9 mouse cellular contexts compared by ENCODE assay signal in genomic region chr11:74653385-74653784, GRCm38 (mm10). TPM values are rescaled to one million over a fixed set of nuclear protein-coding genes. Genes with fewer than 3 reads are reported as not detected.
A peak's percentile ranks its signal among the peaks of the same experiment; 100 is the strongest.
DNase-seq lines count a peak whose midpoint lies in the region; ATAC-seq lines count a peak whose summit lies in the region.
"Had no signal": no experiment of that assay in that cellular context is flagged by ENCODE, and none has a peak within 500 bp of the region (broad histone marks: within the 10 kb centered on the region; RNA-seq: fewer than 3 reads in every experiment).

No protein-coding gene starts in this region.

- no peak for ATAC-seq in embryonic facial prominence, embryonic 11.5 days (replicated peaks; ENCODE audit: insufficient number of reproducible peaks, low FRiP score, low TSS enrichment, low read depth)
- ATAC-seq in hindbrain, embryonic 14.5 days (ENCODE audit: low FRiP score), result no peak
- no peak for ATAC-seq in liver, embryonic 13.5 days (ENCODE audit: low read depth)
- ATAC-seq: forebrain, embryonic 14.5 days had no signal

- H3K4me1 ChIP-seq in embryonic facial prominence, embryonic 11.5 days (ENCODE audit: control insufficient read depth, insufficient read depth, low read length), result peaks cover 5% of the 10 kb centered on the region; the same call in 1 of the 2 replicates
- H3K4me1 ChIP-seq in hindbrain, embryonic 14.5 days (replicated peaks; ENCODE audit: control insufficient read depth, insufficient read depth, low read length), result peaks cover 37% of the 10 kb centered on the region
- peaks cover 52% of the 10 kb centered on the region for H3K4me1 ChIP-seq in liver, embryonic 13.5 days (replicated peaks)

- peak overlapping the region; percentile 18; the same call in 1 of the 2 replicates for H3K9ac ChIP-seq in embryonic facial prominence, embryonic 11.5 days (replicated peaks; ENCODE audit: low read length)
- H3K9ac ChIP-seq in hindbrain, embryonic 14.5 days, result 0 out of 2 replicates have a peak overlapping the region, but pooled peaks have one; percentile 24
- H3K9ac ChIP-seq in liver, embryonic 13.5 days, result peak overlapping the region; percentile 10; the same call in 1 of the 2 replicates

- H3K4me2 ChIP-seq in embryonic facial prominence, embryonic 11.5 days (ENCODE audit: low read depth, low read length), result no peak overlapping the region
- no peak overlapping the region for H3K4me2 ChIP-seq in hindbrain, embryonic 14.5 days (replicated peaks)
- peak overlapping the region; percentile 97 for H3K4me2 ChIP-seq in liver, embryonic 13.5 days

- H3K9me3 ChIP-seq in embryonic facial prominence, embryonic 11.5 days (replicated peaks; ENCODE audit: control insufficient read depth, low read length), result no peaks in the 10 kb centered on the region
- no peaks in the 10 kb centered on the region for H3K9me3 ChIP-seq in hindbrain, embryonic 14.5 days (ENCODE audit: control insufficient read depth, low read length)
- H3K9me3 ChIP-seq in liver, embryonic 13.5 days (replicated peaks), result 0 out of 2 replicates have a peak, but pooled peaks cover 3% of the 10 kb centered on the region

- DNase-seq in ZHBTc4 (ENCODE audit: low read depth, low spot score), result peak; percentile 70
- no peak for DNase-seq in embryonic facial prominence, embryonic 11.5 days (ENCODE audit: low spot score)
- DNase-seq in hindbrain, embryonic 14.5 days (ENCODE audit: low spot score), result no peak
- DNase-seq in liver, embryonic 13.5 days, result no peak
- DNase-seq in lung, postnatal 14 days, result no peak
- no peak for DNase-seq in lung, postnatal 36 days
- DNase-seq in cerebellum, postnatal 14 days, result no peak
- DNase-seq: lung, postnatal 10 days had no signal

- no peak overlapping the region for H3K27ac ChIP-seq in embryonic facial prominence, embryonic 11.5 days (replicated peaks; ENCODE audit: low read depth, low read length)
- H3K27ac ChIP-seq in hindbrain, embryonic 14.5 days, result peak overlapping the region; percentile 41
- 0 out of 2 replicates have a peak overlapping the region, but pooled peaks have one; percentile 5 for H3K27ac ChIP-seq in liver, embryonic 13.5 days

- WGBS in embryonic facial prominence, embryonic 11.5 days, result 57% methylated on average over 6 of the region's 6 CpGs
- 75% methylated on average over 6 of the region's 6 CpGs for WGBS in hindbrain, embryonic 14.5 days
- 74% methylated on average over 6 of the region's 6 CpGs for WGBS in liver, embryonic 13.5 days (ENCODE audit: insufficient replicate concordance)

- no peak overlapping the region for H3K4me3 ChIP-seq in embryonic facial prominence, embryonic 11.5 days (ENCODE audit: low read depth, low read length)
- no peak overlapping the region for H3K4me3 ChIP-seq in hindbrain, embryonic 14.5 days (replicated peaks; ENCODE audit: low read length)
- no peak overlapping the region for H3K4me3 ChIP-seq in liver, embryonic 13.5 days (replicated peaks)

- H3K27me3 ChIP-seq in embryonic facial prominence, embryonic 11.5 days (ENCODE audit: control insufficient read depth, insufficient read depth, low read length), result no peaks in the 10 kb centered on the region
- no peaks in the 10 kb centered on the region for H3K27me3 ChIP-seq in hindbrain, embryonic 14.5 days (ENCODE audit: control insufficient read depth, insufficient read depth, low read length)
- H3K27me3 ChIP-seq in liver, embryonic 13.5 days, result no peaks in the 10 kb centered on the region

- peaks cover 10% of the 10 kb centered on the region for H3K36me3 ChIP-seq in embryonic facial prominence, embryonic 11.5 days (replicated peaks; ENCODE audit: control insufficient read depth, insufficient read depth, low read depth, low read length)
- H3K36me3 ChIP-seq in hindbrain, embryonic 14.5 days (replicated peaks; ENCODE audit: control insufficient read depth, insufficient read depth), result peaks cover 23% of the 10 kb centered on the region
- H3K36me3 ChIP-seq in liver, embryonic 13.5 days, result peaks cover 58% of the 10 kb centered on the region

RNA-seq across cellular contexts. Expression of gene Cluh, which starts 4.1 kb away (rescaled TPM):
- 10.8 and 11.2 TPM in 2 replicates for polyA plus RNA-seq in embryonic facial prominence, embryonic 11.5 days (2014; fragmentation: Nextera tagmentation; extraction: Ambion mirVana)
- polyA plus RNA-seq in hindbrain, embryonic 14.5 days (2014; fragmentation: Nextera tagmentation; extraction: Ambion mirVana), result 18.4 and 19.0 TPM in 2 replicates
- polyA plus RNA-seq in liver, embryonic 13.5 days (2015; fragmentation: Nextera tagmentation; extraction: Ambion mirVana), result 24.6 and 32.2 TPM in 2 replicates

RNA-seq across cellular contexts. Expression of gene Ccdc92b, which starts 34.0 kb away (rescaled TPM):
- polyA plus RNA-seq in embryonic facial prominence, embryonic 11.5 days (2014; fragmentation: Nextera tagmentation; extraction: Ambion mirVana), result 0.71 and 0.74 TPM in 2 replicates
- 3.5 and 5.0 TPM in 2 replicates for polyA plus RNA-seq in hindbrain, embryonic 14.5 days (2014; fragmentation: Nextera tagmentation; extraction: Ambion mirVana)
- polyA plus RNA-seq in liver, embryonic 13.5 days (2015; fragmentation: Nextera tagmentation; extraction: Ambion mirVana), result 7.6 and 8.3 TPM in 2 replicates

RNA-seq across cellular contexts. Expression of gene Rap1gap2, which starts 42.7 kb away (rescaled TPM):
- polyA plus RNA-seq in embryonic facial prominence, embryonic 11.5 days (2014; fragmentation: Nextera tagmentation; extraction: Ambion mirVana), result 1.1 and 1.5 TPM in 2 replicates
- 11.2 and 12.0 TPM in 2 replicates for polyA plus RNA-seq in hindbrain, embryonic 14.5 days (2014; fragmentation: Nextera tagmentation; extraction: Ambion mirVana)
- polyA plus RNA-seq in liver, embryonic 13.5 days (2015; fragmentation: Nextera tagmentation; extraction: Ambion mirVana), result 0.77 and 0.82 TPM in 2 replicates
